Mouse (Mus musculus) cerebellum, postnatal 36 days (tissue): ENCODE measurements at regions not wholly inside any gene's neighbourhood (a gene's known extent, or its start where the extent isn't known, plus 50 kb on each side); places are given as distances from the start of the nearest gene placed in this dataset.
A peak's percentile ranks its signal among the peaks of the same experiment; 100 is the strongest.
"Not testable (repeated sequence)": the region's sequence is repeated elsewhere in the genome, so short reads cannot be mapped to it uniquely, and the experiment has no call there.

Experiments used
- DNase-seq, 2 experiments: peaks; one replicate each; pipeline ENCODE4 v3.0.0; 2021 to 2022; ENCODE audit warnings: mixed read lengths in 2 of 2

- DNase-seq: no peak
Observed at GRCm38 (mm10) chr2:162867516-162868029, 63.8 kb upstream of the Srsf6 start.

- no peak for DNase-seq
Observed at GRCm38 (mm10) chr2:162866613-162867314, 64.6 kb upstream of the Srsf6 start.

- DNase-seq: no peak
Observed at GRCm38 (mm10) chr2:162864571-162864970, 66.8 kb upstream of the Srsf6 start.

- DNase-seq: no peak
Observed at GRCm38 (mm10) chr2:162854606-162855005, 76.7 kb upstream of the Srsf6 start.

- DNase-seq: peak; percentile 87 to 90
Observed at GRCm38 (mm10) chr2:162853576-162853975, 77.8 kb upstream of the Srsf6 start.

- not testable (repeated sequence) for DNase-seq
Observed at GRCm38 (mm10) chr2:162841761-162842160, 89.6 kb upstream of the Srsf6 start.

- DNase-seq: no peak
Observed at GRCm38 (mm10) chr2:162837776-162838175, 93.6 kb upstream of the Srsf6 start.

- DNase-seq: no peak
Observed at GRCm38 (mm10) chr2:162833741-162834140, 97.6 kb upstream of the Srsf6 start.

- no peak for DNase-seq
Observed at GRCm38 (mm10) chr2:162818787-162819186, 112.5 kb upstream of the Srsf6 start.

GRCm38 (mm10) chr2:162814205-162814604 is 117.1 kb upstream of the Srsf6 start:
- DNase-seq: peak; percentile 24 to 28

- DNase-seq: no peak
Observed at GRCm38 (mm10) chr2:162807747-162808146, 123.6 kb upstream of the Srsf6 start.

GRCm38 (mm10) chr2:162796528-162796927 is 134.8 kb upstream of the Srsf6 start:
- no peak for DNase-seq

GRCm38 (mm10) chr2:162794285-162794684 is 133.3 kb upstream of the Ptprt start:
- no peak for DNase-seq

GRCm38 (mm10) chr2:162791374-162792098 is 130.6 kb upstream of the Ptprt start:
- DNase-seq: peak; percentile 6 to 18

- no peak for DNase-seq
Observed at GRCm38 (mm10) chr2:162784176-162784813, 123.3 kb upstream of the Ptprt start.

- no peak for DNase-seq
Observed at GRCm38 (mm10) chr2:162781599-162781998, 120.7 kb upstream of the Ptprt start.

GRCm38 (mm10) chr2:162776542-162776941 is 115.6 kb upstream of the Ptprt start:
- no peak for DNase-seq

GRCm38 (mm10) chr2:162772520-162772919 is 111.6 kb upstream of the Ptprt start:
- DNase-seq: no peak

- DNase-seq: no peak
Observed at GRCm38 (mm10) chr2:162769711-162770428, 108.9 kb upstream of the Ptprt start.

GRCm38 (mm10) chr2:162764059-162764458 is 103.1 kb upstream of the Ptprt start:
- DNase-seq: no peak

GRCm38 (mm10) chr2:162740523-162740922 is 79.6 kb upstream of the Ptprt start:
- DNase-seq: no peak

- no peak for DNase-seq
Observed at GRCm38 (mm10) chr2:162735761-162736160, 74.8 kb upstream of the Ptprt start.

- DNase-seq: no peak
Observed at GRCm38 (mm10) chr2:162734286-162734685, 73.3 kb upstream of the Ptprt start.
